Mouse (Mus musculus) spleen, adult 2 months (tissue): ENCODE data around the gene Chst12.

Source experiments
- CTCF ChIP-seq: fragments of 200-500 bp; IDR thresholded peaks from 2 replicates; pipeline ENCODE4 v1.5.1; 2011; ENCODE audit warnings: mild to moderate bottlenecking, inconsistent platforms; ENCODE audit not compliant: insufficient read depth, insufficient read length, insufficient replicate concordance; ENCODE audit errors: extremely low read depth
- POLR2A ChIP-seq: fragments of 200-500 bp; IDR thresholded peaks from 2 replicates; pipeline ENCODE4 v1.6.1; 2011; ENCODE audit warnings: low read depth, low read length, inconsistent platforms

DNA sequence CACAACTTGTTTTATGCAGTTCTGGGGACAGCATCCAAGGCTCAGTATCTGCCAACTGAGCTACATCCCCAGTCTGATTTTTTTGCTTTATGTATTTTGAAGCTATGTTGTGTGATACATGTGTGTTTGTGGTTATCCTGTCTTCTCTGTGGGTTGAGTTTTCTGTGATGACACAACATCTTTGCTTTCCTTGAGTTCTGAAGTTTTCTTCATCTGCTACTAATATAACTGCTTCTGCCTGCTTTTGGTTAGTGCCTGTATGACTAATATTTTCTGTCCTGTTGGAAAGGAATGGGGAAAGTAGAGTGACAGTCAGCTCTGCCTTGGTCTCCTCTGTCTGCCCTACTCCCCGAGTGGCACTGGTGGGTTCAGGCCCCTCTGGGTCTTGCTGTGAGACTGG, 15.8 kb downstream of the Chst12 start:
- TF ChIP-seq POLR2A = no peak
- TF ChIP-seq CTCF = no peak
